Mouse (Mus musculus) small intestine, adult 2 months (tissue): Measurements from ENCODE around the gene Tgds.

Experiments
- CTCF ChIP-seq: fragments of 200-500 bp; IDR thresholded peaks from 2 replicates; pipeline ENCODE4 v1.5.1; 2012; ENCODE audit warnings: low read depth, mild to moderate bottlenecking, control low read depth, inconsistent platforms, low read length, moderate library complexity, mixed read lengths; ENCODE audit not compliant: insufficient replicate concordance, insufficient read length; ENCODE audit errors: extremely low read depth
- POLR2A ChIP-seq: fragments of 200-500 bp; IDR thresholded peaks from 2 replicates; pipeline ENCODE4 v1.6.1; 2012; ENCODE audit warnings: low read depth, mild to moderate bottlenecking, control low read depth, inconsistent platforms, low read length, moderate library complexity

DNA sequence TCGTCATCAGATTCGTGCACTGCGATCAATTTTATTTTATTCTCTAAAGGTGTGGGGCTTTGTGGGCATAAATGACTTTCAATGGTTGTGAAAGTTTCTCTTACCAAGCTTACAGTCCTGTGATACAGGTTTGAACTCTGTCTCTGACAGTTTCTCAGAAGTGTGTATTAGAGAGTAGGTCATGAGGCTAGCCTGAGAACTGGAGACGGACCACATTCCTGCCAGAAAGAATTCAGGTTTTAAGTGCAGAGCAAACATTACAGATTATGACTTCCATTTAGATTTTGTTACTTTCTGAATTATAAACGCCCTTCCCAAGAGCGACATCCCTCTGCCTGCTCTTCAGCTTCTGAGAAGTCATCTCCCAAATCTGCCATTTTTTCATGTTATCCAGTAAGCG lies 47.1 kb upstream of the Tgds start:
- TF ChIP-seq POLR2A (no peak), CTCF (no peak)
